Comparison of ENCODE assay signal across 11 mouse cellular contexts in genomic region chr15:102976631-102977422, GRCm38 (mm10). TPM values are rescaled to one million over a fixed set of nuclear protein-coding genes. Genes with fewer than 3 reads are reported as not detected.
DNase-seq lines count a peak whose midpoint lies in the region; ATAC-seq and TF ChIP-seq lines count a peak whose summit lies in the region.
"Had no signal": no experiment of that assay in that cellular context is flagged by ENCODE, and none has a peak within 500 bp of the region (broad histone marks: within the 10 kb centered on the region; RNA-seq: fewer than 3 reads in every experiment).

No protein-coding gene starts in this region.

- TF ChIP-seq CTCF in thymus, adult 2 months (IDR thresholded peaks at IDR 0.05; ENCODE audit: borderline replicate concordance, control insufficient read depth, extremely low read depth, insufficient read depth, low read length, poor library complexity): no peak
- TF ChIP-seq CTCF in cerebellum, adult 2 months (IDR thresholded peaks at IDR 0.05; ENCODE audit: borderline replicate concordance, insufficient read depth, low read depth, low read length): no peak

- DNase-seq in heart, adult 11 months: peak; percentile 91
- no peak for DNase-seq in heart, postnatal 25 days (ENCODE audit: low spot score)
- no peak for DNase-seq in thymus, adult 2 months
- DNase-seq in thymus, postnatal 4 days: no peak
- DNase-seq in limb, embryonic 11.5 days (ENCODE audit: low spot score): peak; percentile 69
- DNase-seq in testis, postnatal 10 days (ENCODE audit: low spot score): no peak
- DNase-seq in cerebellum, adult 2 months: no peak
- DNase-seq in cerebellum, adult 9-11 months: no peak
- DNase-seq: cerebellum, postnatal 14 days had no signal

- no peaks in the 10 kb centered on the region for H3K4me1 ChIP-seq in thymus, adult 2 months (replicated peaks; ENCODE audit: control insufficient read depth, insufficient read depth, low read length)
- H3K4me1 ChIP-seq in limb, embryonic 11.5 days (ENCODE audit: control insufficient read depth, insufficient read depth, low read length): peaks cover 39% of the 10 kb centered on the region
- H3K4me1 ChIP-seq in cerebellum, adult 2 months (ENCODE audit: control insufficient read depth, insufficient read depth, low read length): no peaks in the 10 kb centered on the region

- H3K4me3 ChIP-seq in thymus, adult 2 months (ENCODE audit: control insufficient read depth, insufficient read depth, low read length): peak overlapping the region; percentile 15; the same call in 1 of the 2 replicates
- H3K4me3 ChIP-seq in limb, embryonic 11.5 days (ENCODE audit: low read depth, low read length): peak overlapping the region; percentile 33
- H3K4me3 ChIP-seq in cerebellum, adult 2 months (replicated peaks; ENCODE audit: insufficient read depth, low read depth, low read length): no peak overlapping the region

- H3K9ac ChIP-seq in limb, embryonic 11.5 days (ENCODE audit: low read length): peak overlapping the region; percentile 76

- 3% methylated on average over 37 of the region's 37 CpGs for WGBS in thymus, adult 2 months
- WGBS in limb, embryonic 11.5 days: under 1% methylated on average over 37 of the region's 37 CpGs
- WGBS in cerebellum, adult 2 months: 2% methylated on average over 37 of the region's 37 CpGs

- peaks cover 34% of the 10 kb centered on the region for H3K27me3 ChIP-seq in thymus, adult 2 months (ENCODE audit: control insufficient read depth, insufficient read depth, low read length)
- peaks cover 77% of the 10 kb centered on the region for H3K27me3 ChIP-seq in limb, embryonic 11.5 days (ENCODE audit: control insufficient read depth, insufficient read depth, low read length)
- H3K27me3 ChIP-seq in cerebellum, adult 2 months (ENCODE audit: control insufficient read depth, insufficient read depth, low read length): peaks cover 23% of the 10 kb centered on the region; the same call in 1 of the 2 replicates

- ATAC-seq in limb, embryonic 11.5 days (ENCODE audit: insufficient number of reproducible peaks, low FRiP score, low TSS enrichment, low read depth): no peak

- no peaks in the 10 kb centered on the region for H3K9me3 ChIP-seq in limb, embryonic 11.5 days (ENCODE audit: control insufficient read depth, low read length)

- intact Hi-C loops in heart, postnatal 25 days (cut with DNase I): no loop called here

- peak overlapping the region; percentile 53 for H3K4me2 ChIP-seq in limb, embryonic 11.5 days (ENCODE audit: low read depth, severe bottlenecking)

- H3K36me3 ChIP-seq in thymus, adult 2 months (ENCODE audit: control insufficient read depth, insufficient read depth, low read length): no peaks in the 10 kb centered on the region
- no peaks in the 10 kb centered on the region for H3K36me3 ChIP-seq in limb, embryonic 11.5 days (ENCODE audit: control insufficient read depth, insufficient read depth, low read length)

- H3K27ac ChIP-seq in thymus, adult 2 months (ENCODE audit: control insufficient read depth, insufficient read depth, low read length): no peak overlapping the region
- peak overlapping the region; percentile 84 for H3K27ac ChIP-seq in limb, embryonic 11.5 days (replicated peaks; ENCODE audit: low read depth, low read length)
- H3K27ac ChIP-seq in cerebellum, adult 2 months (ENCODE audit: insufficient read depth, low read length): no peak overlapping the region

- no peak for TF ChIP-seq POLR2A in thymus, adult 2 months (IDR thresholded peaks at IDR 0.05; ENCODE audit: control insufficient read depth, extremely low read depth, insufficient read depth, low read length, poor library complexity)
- TF ChIP-seq POLR2A in cerebellum, adult 2 months (IDR thresholded peaks at IDR 0.05; ENCODE audit: borderline replicate concordance, insufficient read depth, low read length): no peak

RNA-seq across cellular contexts. Expression of gene Hoxc9, which starts 0.6 kb away (rescaled TPM):
- not detected for total RNA-seq in heart, postnatal 25 days (2021)
- polyA plus RNA-seq in thymus, adult 2 months (2012; rRNA removed): 0.05 and 0.14 TPM in 2 replicates
- polyA plus RNA-seq in limb, embryonic 11.5 days (2014; fragmentation: Nextera tagmentation; extraction: Ambion mirVana): 4.4 and 6.1 TPM in 2 replicates
- polyA plus RNA-seq in cerebellum, adult 2 months (2012; rRNA removed): not detected in 2 replicates
- total RNA-seq: hematopoietic stem cell, adult 5-6 weeks; megakaryocyte-erythroid progenitor cell, adult 5-6 weeks had no signal

RNA-seq across cellular contexts. Expression of gene Hoxc5, which starts 9.6 kb away (rescaled TPM):
- not detected for total RNA-seq in heart, postnatal 25 days (2021)
- polyA plus RNA-seq in thymus, adult 2 months (2012; rRNA removed): 0.15 and 0.32 TPM in 2 replicates
- polyA plus RNA-seq in limb, embryonic 11.5 days (2014; fragmentation: Nextera tagmentation; extraction: Ambion mirVana): 8.3 and 9.1 TPM in 2 replicates
- 1.5 and 2.2 TPM in 2 replicates for polyA plus RNA-seq in cerebellum, adult 2 months (2012; rRNA removed)
- total RNA-seq: hematopoietic stem cell, adult 5-6 weeks; megakaryocyte-erythroid progenitor cell, adult 5-6 weeks had no signal

RNA-seq across cellular contexts. Expression of gene Hoxc10, which starts 10.2 kb away (rescaled TPM):
- total RNA-seq in heart, postnatal 25 days (2021): not detected
- polyA plus RNA-seq in thymus, adult 2 months (2012; rRNA removed): 0.10 and 0.15 TPM in 2 replicates
- 43.9 and 56.2 TPM in 2 replicates for polyA plus RNA-seq in limb, embryonic 11.5 days (2014; fragmentation: Nextera tagmentation; extraction: Ambion mirVana)
- polyA plus RNA-seq in cerebellum, adult 2 months (2012; rRNA removed): not detected in 2 replicates
- total RNA-seq: hematopoietic stem cell, adult 5-6 weeks; megakaryocyte-erythroid progenitor cell, adult 5-6 weeks had no signal

RNA-seq across cellular contexts. Expression of gene Hoxc8, which starts 13.6 kb away (rescaled TPM):
- total RNA-seq in heart, postnatal 25 days (2021): not detected
- polyA plus RNA-seq in thymus, adult 2 months (2012; rRNA removed): 0.07 and 0.08 TPM in 2 replicates
- polyA plus RNA-seq in limb, embryonic 11.5 days (2014; fragmentation: Nextera tagmentation; extraction: Ambion mirVana): 4.6 and 4.8 TPM in 2 replicates
- polyA plus RNA-seq in cerebellum, adult 2 months (2012; rRNA removed): not detected in 2 replicates
- total RNA-seq: hematopoietic stem cell, adult 5-6 weeks; megakaryocyte-erythroid progenitor cell, adult 5-6 weeks had no signal

RNA-seq across cellular contexts. Expression of gene Hoxc6, which starts 21.2 kb away (rescaled TPM):
- not detected for total RNA-seq in heart, postnatal 25 days (2021)
- 0.23 and 0.43 TPM in 2 replicates for polyA plus RNA-seq in thymus, adult 2 months (2012; rRNA removed)
- polyA plus RNA-seq in limb, embryonic 11.5 days (2014; fragmentation: Nextera tagmentation; extraction: Ambion mirVana): 9.5 and 10.9 TPM in 2 replicates
- polyA plus RNA-seq in cerebellum, adult 2 months (2012; rRNA removed): 0.16 and 0.25 TPM in 2 replicates
- total RNA-seq: hematopoietic stem cell, adult 5-6 weeks; megakaryocyte-erythroid progenitor cell, adult 5-6 weeks had no signal

Comparison
In these comparisons a context has a peak if more than half of its experiments do, and no peak if none do; other contexts are left out.
1. DNase-seq: peak in heart, adult 11 months (single experiment) and limb, embryonic 11.5 days (single experiment); none in heart, postnatal 25 days (single experiment), thymus, adult 2 months (single experiment), thymus, postnatal 4 days (single experiment), testis, postnatal 10 days (single experiment), cerebellum, adult 2 months (0 of 2) and cerebellum, adult 9-11 months (single experiment).
2. RNA of gene Hoxc10, which starts 10.2 kb away (polyA plus RNA-seq): 43.9 to 56.2 TPM in limb, embryonic 11.5 days; 0.10 to 0.15 TPM in thymus, adult 2 months and not detected in cerebellum, adult 2 months; every median in the first group is over 10 times any median in the second.